Mouse (Mus musculus) cerebellum, adult 2 months (tissue): ENCODE results near the gene Plcb3. TPM values are rescaled to one million over a fixed set of nuclear protein-coding genes. Genes with fewer than 3 reads are reported as not detected.
"Not testable (repeated sequence)": the region's sequence is repeated elsewhere in the genome, so short reads cannot be mapped to it uniquely, and the experiment has no call there.

Experiments
- DNase-seq, 2 experiments: peaks; one replicate each; pipeline ENCODE4 v3.0.0; 2021
- H3K27ac ChIP-seq: fragments of 200-500 bp; 2 replicates; pipeline ENCODE4 v1.5.1; 2012; ENCODE audit warnings: low read length, control low read depth, inconsistent platforms; ENCODE audit not compliant: insufficient read depth
- H3K27me3 ChIP-seq: fragments of 200-500 bp; 2 replicates; pipeline ENCODE4 v1.6.1; 2012; ENCODE audit warnings: inconsistent platforms, mild to moderate bottlenecking, low read length, moderate library complexity; ENCODE audit not compliant: control insufficient read depth, insufficient read depth
- H3K4me1 ChIP-seq: fragments of 200-500 bp; 2 replicates; pipeline ENCODE4 v1.6.1; 2011; ENCODE audit warnings: low read length; ENCODE audit not compliant: control insufficient read depth, insufficient read depth
- H3K4me3 ChIP-seq: fragments of 200-500 bp; replicated peaks from 2 replicates; pipeline ENCODE3; 2011; ENCODE audit warnings: mild to moderate bottlenecking, low read depth, low read length, control low read depth; ENCODE audit not compliant: insufficient read depth
- CTCF ChIP-seq: fragments of 200-500 bp; IDR thresholded peaks from 2 replicates; pipeline ENCODE4 v1.5.1; 2011; ENCODE audit warnings: low read depth, mild to moderate bottlenecking, control low read depth, low read length, moderate library complexity, borderline replicate concordance; ENCODE audit not compliant: insufficient read depth
- POLR2A ChIP-seq: fragments of 200-500 bp; IDR thresholded peaks from 2 replicates; pipeline ENCODE4 v1.6.1; 2011; ENCODE audit warnings: low read length, control low read depth, borderline replicate concordance; ENCODE audit not compliant: insufficient read depth
- WGBS: fragments of 180-500 bp; shearing (Covaris S2); methylation state at CpG from one replicate; pipeline ENCODE4 v1.1.7; 2018; 5-methylcytosine and 5-hydroxymethylcytosine counted together
- polyA plus RNA-seq: library from polyadenylated mRNA; depleted of rRNA; stranded (reverse); fragments of >200 nt; gene quantifications from 2 replicates; pipeline ENCODE4 v1.2.3, GENCODE M21; 2012

Plcb3 gene
- polyA plus RNA-seq, 1 experiment, result 53.2 TPM

- no peak overlapping the region for H3K27ac ChIP-seq
- no peak for TF ChIP-seq CTCF
- TF ChIP-seq POLR2A, result no peak
- H3K27me3 ChIP-seq, result no peaks in the 10 kb centered on the region
- DNase-seq, result peak in 1 of 2 experiments; percentile 14
- WGBS, result 95% methylated on average over 9 of the region's 9 CpGs
- H3K4me3 ChIP-seq, result no peak overlapping the region
- peaks cover 2% of the 10 kb centered on the region for H3K4me1 ChIP-seq
Measured at GRCm38 (mm10) chr19:6914540-6914939, 61.7 kb downstream of the Plcb3 start.

GRCm38 (mm10) chr19:6913991-6914390, 62.3 kb downstream of the Plcb3 start:
- TF ChIP-seq CTCF, result no peak
- TF ChIP-seq POLR2A, result no peak
- 20% methylated on average over 11 of the region's 11 CpGs for WGBS
- peak in 1 of 2 experiments; percentile 22 for DNase-seq
- no peak overlapping the region for H3K4me3 ChIP-seq
- no peak overlapping the region for H3K27ac ChIP-seq
- no peaks in the 10 kb centered on the region; the same call in 1 of the 2 replicates for H3K4me1 ChIP-seq
- H3K27me3 ChIP-seq, result no peaks in the 10 kb centered on the region

GRCm38 (mm10) chr19:6913036-6913435, 63.2 kb downstream of the Plcb3 start:
- peak in 1 of 2 experiments; percentile 8 for DNase-seq
- TF ChIP-seq POLR2A (no peak), CTCF (no peak)
- H3K4me3 ChIP-seq, result no peak overlapping the region
- no peaks in the 10 kb centered on the region; the same call in 1 of the 2 replicates for H3K4me1 ChIP-seq
- H3K27ac ChIP-seq, result no peak overlapping the region
- 87% methylated on average over 6 of the region's 6 CpGs for WGBS
- H3K27me3 ChIP-seq, result no peaks in the 10 kb centered on the region

- 88% methylated on average over 15 of the region's 15 CpGs for WGBS
- Histone ChIP-seq H3K4me1 (peaks cover 2% of the 10 kb centered on the region), H3K4me3 (no peak overlapping the region), H3K27me3 (no peaks in the 10 kb centered on the region), H3K27ac (no peak overlapping the region)
- no peak for DNase-seq
- no peak for TF ChIP-seq POLR2A
- TF ChIP-seq CTCF, result no peak
Measured at GRCm38 (mm10) chr19:6912205-6912970, 63.9 kb downstream of the Plcb3 start.

GRCm38 (mm10) chr19:6911101-6912074, 64.9 kb downstream of the Plcb3 start:
- no peak overlapping the region for H3K4me3 ChIP-seq

GRCm38 (mm10) chr19:6910306-6910705, 66.0 kb downstream of the Plcb3 start:
- not testable (repeated sequence) for H3K27me3 ChIP-seq

More at GRCm38 (mm10) chr19:6911101-6912074, 64.9 kb downstream of the Plcb3 start:
- Histone ChIP-seq H3K27me3 (no peaks in the 10 kb centered on the region), H3K27ac (no peak overlapping the region), H3K4me1 (peaks cover 7% of the 10 kb centered on the region)
- peak; percentile 27 to 29 for DNase-seq
- no peak for TF ChIP-seq CTCF
- TF ChIP-seq POLR2A, result no peak
- WGBS, result 58% methylated on average over 19 of the region's 19 CpGs

GRCm38 (mm10) chr19:6909507-6910289, 66.6 kb downstream of the Plcb3 start, which contains the start of the genes Trmt112 and Prdx5:
Trmt112 (plus strand) TSS chr19:6909698.
Prdx5 (minus strand) TSS chr19:6910106.
- TF ChIP-seq POLR2A (peak; percentile 90), CTCF (no peak)
- peak within 1 kb of the TSS; percentile 92 for H3K4me3 ChIP-seq
- no peaks in the 10 kb centered on the region for H3K27me3 ChIP-seq
- H3K4me1 ChIP-seq, result peaks cover 9% of the 10 kb centered on the region
- DNase-seq, result peak; percentile 89 to 92
- WGBS, result under 1% methylated on average over 65 of the region's 65 CpGs
- peak within 1 kb of the TSS; percentile 80 for H3K27ac ChIP-seq

More at GRCm38 (mm10) chr19:6910306-6910705, 66.0 kb downstream of the Plcb3 start:
- Histone ChIP-seq H3K4me3 (peak overlapping the region; percentile 92), H3K27ac (0 out of 2 replicates have a peak overlapping the region, but pooled peaks have one; percentile 80)
- WGBS, result 1% methylated on average over 30 of the region's 30 CpGs
- peak in 1 of 2 experiments; percentile 54 for DNase-seq
- not testable (repeated sequence) for H3K4me1 ChIP-seq
